Mouse (Mus musculus) forebrain, embryonic 14.5 days (tissue): ENCODE measurements around the gene Sox1. TPM values are rescaled to one million over a fixed set of nuclear protein-coding genes. Genes with fewer than 3 reads are reported as not detected.

Experiments
- ATAC-seq: fragments of 200-750 bp; cut with Nextera tagmentation; 2 replicates; pipeline ENCODE4 v1.8.0; 2017; ENCODE audit warnings: mild to moderate bottlenecking, moderate library complexity
- DNase-seq: peaks from one replicate; pipeline ENCODE4 v3.0.0-alpha.2; 2015; ENCODE audit warnings: low spot score
- H3K27ac ChIP-seq: fragments of 300-500 bp; sonication (generic); 2 replicates; pipeline ENCODE4 v1.5.1; 2014; ENCODE audit warnings: low read depth, mild to moderate bottlenecking, control low read depth, low read length, moderate library complexity
- H3K27me3 ChIP-seq: fragments of 300-500 bp; sonication (generic); replicated peaks from 2 replicates; pipeline ENCODE4 v1.6.1; 2014; ENCODE audit warnings: low read length, control low read depth, mixed read lengths; ENCODE audit not compliant: control insufficient read depth, insufficient read depth
- H3K36me3 ChIP-seq: fragments of 300-500 bp; sonication (generic); 2 replicates; pipeline ENCODE4 v1.6.1; 2014; ENCODE audit warnings: low read length, control low read depth; ENCODE audit not compliant: control insufficient read depth, insufficient read depth
- H3K4me1 ChIP-seq: fragments of 300-500 bp; sonication (generic); 2 replicates; pipeline ENCODE4 v1.6.1; 2014; ENCODE audit warnings: antibody characterized with exemption, low read length, control low read depth; ENCODE audit not compliant: control insufficient read depth, insufficient read depth
- H3K4me2 ChIP-seq: fragments of 300-500 bp; sonication (generic); 2 replicates; pipeline ENCODE4 v1.6.1; 2014; ENCODE audit warnings: mild to moderate bottlenecking, control low read depth, low read length
- H3K4me3 ChIP-seq: fragments of 300-500 bp; sonication (generic); 2 replicates; pipeline ENCODE4 v1.5.1; 2014; ENCODE audit warnings: low read depth, low read length, control low read depth
- H3K9ac ChIP-seq: fragments of 300-500 bp; sonication (generic); 2 replicates; pipeline ENCODE4 v1.6.1; 2014; ENCODE audit warnings: mild to moderate bottlenecking, low read length, control low read depth, moderate library complexity
- H3K9me3 ChIP-seq: fragments of 300-500 bp; sonication (generic); replicated peaks from 2 replicates; pipeline ENCODE4 v1.6.1; 2016; ENCODE audit warnings: low read length, control low read depth, mixed read lengths; ENCODE audit not compliant: control insufficient read depth
- WGBS: fragments of 180-500 bp; shearing (Covaris S2); extraction: QIAGEN DNeasy Blood & Tissue Kit; methylation state at CpG from one replicate; pipeline ENCODE4 v1.1.7; 2014; 5-methylcytosine and 5-hydroxymethylcytosine counted together
- polyA plus RNA-seq: library from polyadenylated mRNA; unstranded; fragments of >200 nt; fragmentation: Nextera tagmentation; extraction: Ambion mirVana; gene quantifications from 2 replicates; pipeline ENCODE4 v1.2.1, GENCODE M21; 2014

The Sox1 gene
- 5.7 and 6.1 TPM in 2 replicates for polyA plus RNA-seq

GRCm38 (mm10) chr8:12395071-12396031 lies at the start of gene Sox1:
Gene Sox1, plus strand, starts transcription at chr8:12395295.
- Histone ChIP-seq H3K9ac (peak within 1 kb of the TSS; percentile 99), H3K4me2 (peak within 1 kb of the TSS; percentile 89), H3K9me3 (no peaks in the 10 kb centered on the region), H3K36me3 (peaks cover 8% of the 10 kb centered on the region), H3K4me3 (peak within 1 kb of the TSS; percentile 73), H3K4me1 (peaks cover 20% of the 10 kb centered on the region), H3K27ac (peak within 1 kb of the TSS; percentile 96), H3K27me3 (peaks cover 11% of the 10 kb centered on the region)
- WGBS: under 1% methylated on average over 81 of the region's 89 CpGs
- DNase-seq (peak; percentile 97), ATAC-seq (peak; percentile 90)

- H3K36me3 ChIP-seq: no peaks in the 10 kb centered on the region
- no peak for DNase-seq
- H3K4me1 ChIP-seq: peaks cover 3% of the 10 kb centered on the region
- no peak overlapping the region for H3K4me2 ChIP-seq
- 80% methylated on average over 4 of the region's 4 CpGs for WGBS
- no peak overlapping the region for H3K4me3 ChIP-seq
- H3K9ac ChIP-seq: no peak overlapping the region
- no peak overlapping the region for H3K27ac ChIP-seq
- no peak for ATAC-seq
- H3K9me3 ChIP-seq: no peaks in the 10 kb centered on the region
- peaks cover 17% of the 10 kb centered on the region; the same call in 1 of the 2 replicates for H3K27me3 ChIP-seq
These were observed 49.2 kb upstream of the Sox1 start for GRCm38 (mm10) chr8:12345881-12346280.

- Histone ChIP-seq H3K27ac (no peak overlapping the region), H3K9ac (no peak overlapping the region), H3K36me3 (no peaks in the 10 kb centered on the region), H3K4me1 (peaks cover 3% of the 10 kb centered on the region), H3K4me3 (no peak overlapping the region), H3K27me3 (peaks cover 17% of the 10 kb centered on the region; the same call in 1 of the 2 replicates), H3K4me2 (no peak overlapping the region), H3K9me3 (no peaks in the 10 kb centered on the region)
- DNase-seq (peak; percentile 73), ATAC-seq (peak; percentile 46; the same call in 1 of the 2 replicates)
- WGBS: 50% methylated on average over 11 of the region's 11 CpGs
These were observed 48.2 kb upstream of the Sox1 start for GRCm38 (mm10) chr8:12346870-12347269.

- Histone ChIP-seq H3K9ac (no peak overlapping the region), H3K36me3 (no peaks in the 10 kb centered on the region), H3K9me3 (0 out of 2 replicates have a peak, but pooled peaks cover 4% of the 10 kb centered on the region), H3K4me3 (no peak overlapping the region), H3K4me2 (no peak overlapping the region), H3K4me1 (peaks cover 3% of the 10 kb centered on the region), H3K27ac (no peak overlapping the region), H3K27me3 (peaks cover 12% of the 10 kb centered on the region; the same call in 1 of the 2 replicates)
- ATAC-seq (no peak), DNase-seq (no peak)
- 69% methylated on average over 1 of the region's 1 CpGs for WGBS
These were observed 46.8 kb upstream of the Sox1 start for GRCm38 (mm10) chr8:12348306-12348705.

GRCm38 (mm10) chr8:12349591-12349990 lies 45.5 kb upstream of the Sox1 start:
- Histone ChIP-seq H3K9me3 (0 out of 2 replicates have a peak, but pooled peaks cover 4% of the 10 kb centered on the region), H3K4me3 (no peak overlapping the region), H3K36me3 (no peaks in the 10 kb centered on the region), H3K27me3 (peaks cover 12% of the 10 kb centered on the region; the same call in 1 of the 2 replicates), H3K27ac (no peak overlapping the region), H3K9ac (no peak overlapping the region), H3K4me2 (no peak overlapping the region), H3K4me1 (peaks cover 3% of the 10 kb centered on the region)
- no peak for DNase-seq
- ATAC-seq: no peak
- 68% methylated on average over 2 of the region's 2 CpGs for WGBS

- H3K9ac ChIP-seq: no peak overlapping the region
- H3K9me3 ChIP-seq: 0 out of 2 replicates have a peak, but pooled peaks cover 4% of the 10 kb centered on the region
- no peak overlapping the region for H3K27ac ChIP-seq
- 0 out of 2 replicates have a peak, but pooled peaks cover 8% of the 10 kb centered on the region for H3K27me3 ChIP-seq
- H3K36me3 ChIP-seq: no peaks in the 10 kb centered on the region
- no peak overlapping the region for H3K4me2 ChIP-seq
- H3K4me3 ChIP-seq: no peak overlapping the region
- H3K4me1 ChIP-seq: peaks cover 3% of the 10 kb centered on the region
- ATAC-seq (no peak), DNase-seq (peak; percentile 65)
These were observed 44.0 kb upstream of the Sox1 start for GRCm38 (mm10) chr8:12351121-12351520.

GRCm38 (mm10) chr8:12354406-12355025 lies 40.6 kb upstream of the Sox1 start:
- DNase-seq (no peak), ATAC-seq (no peak)
- H3K4me1 ChIP-seq: no peaks in the 10 kb centered on the region
- WGBS: 78% methylated on average over 10 of the region's 10 CpGs
- H3K9me3 ChIP-seq: 0 out of 2 replicates have a peak, but pooled peaks cover 4% of the 10 kb centered on the region
- H3K36me3 ChIP-seq: no peaks in the 10 kb centered on the region
- H3K4me3 ChIP-seq: no peak overlapping the region
- no peak overlapping the region for H3K4me2 ChIP-seq
- H3K27ac ChIP-seq: no peak overlapping the region
- no peaks in the 10 kb centered on the region for H3K27me3 ChIP-seq
- H3K9ac ChIP-seq: no peak overlapping the region

- 30% methylated on average over 7 of the region's 7 CpGs for WGBS
- no peaks in the 10 kb centered on the region for H3K4me1 ChIP-seq
- no peak overlapping the region for H3K9ac ChIP-seq
- H3K9me3 ChIP-seq: no peaks in the 10 kb centered on the region
- ATAC-seq (no peak), DNase-seq (peak; percentile 19)
- H3K36me3 ChIP-seq: no peaks in the 10 kb centered on the region
- no peak overlapping the region for H3K4me3 ChIP-seq
- no peaks in the 10 kb centered on the region for H3K27me3 ChIP-seq
- H3K4me2 ChIP-seq: no peak overlapping the region
- no peak overlapping the region for H3K27ac ChIP-seq
These were observed 26.9 kb upstream of the Sox1 start for GRCm38 (mm10) chr8:12368161-12368560.
